Mouse (Mus musculus) forebrain, postnatal 0 days (tissue): ENCODE data around the gene Mroh8. TPM values are rescaled to one million over a fixed set of nuclear protein-coding genes. Genes with fewer than 3 reads are reported as not detected.

Source experiments
- ATAC-seq: fragments of 200-750 bp; cut with Nextera tagmentation; 2 replicates; pipeline ENCODE4 v1.8.0; 2017; ENCODE audit warnings: mild to moderate bottlenecking, moderate library complexity
- DNase-seq: peaks from one replicate; pipeline ENCODE4 v3.0.0-alpha.2; 2015
- H3K27ac ChIP-seq: fragments of 300-500 bp; sonication (generic); 2 replicates; pipeline ENCODE4 v1.5.1; 2014; ENCODE audit warnings: low read depth, mild to moderate bottlenecking, antibody characterized with exemption, low read length, moderate library complexity, mixed read lengths
- H3K27me3 ChIP-seq: fragments of 300-500 bp; sonication (generic); 2 replicates; pipeline ENCODE4 v1.6.1; 2014; ENCODE audit warnings: mild to moderate bottlenecking, low read length, mixed read lengths; ENCODE audit not compliant: insufficient read depth
- H3K36me3 ChIP-seq: fragments of 300-500 bp; sonication (generic); 2 replicates; pipeline ENCODE4 v1.6.1; 2014; ENCODE audit warnings: mild to moderate bottlenecking, moderate library complexity; ENCODE audit not compliant: insufficient read depth
- H3K4me1 ChIP-seq: fragments of 300-500 bp; sonication (generic); 2 replicates; pipeline ENCODE4 v1.6.1; 2014; ENCODE audit warnings: antibody characterized with exemption; ENCODE audit not compliant: insufficient read depth
- H3K4me2 ChIP-seq: fragments of 300-500 bp; sonication (generic); 2 replicates; pipeline ENCODE4 v1.6.1; 2014; ENCODE audit warnings: low read depth, mild to moderate bottlenecking, moderate library complexity
- H3K4me3 ChIP-seq: fragments of 300-500 bp; sonication (generic); 2 replicates; pipeline ENCODE4 v1.5.1; 2014; ENCODE audit warnings: low read depth, low read length, mixed read lengths
- H3K9ac ChIP-seq: fragments of 300-500 bp; sonication (generic); 2 replicates; pipeline ENCODE4 v1.6.1; 2014; ENCODE audit warnings: mild to moderate bottlenecking
- H3K9me3 ChIP-seq: fragments of 300-500 bp; sonication (generic); 2 replicates; pipeline ENCODE4 v1.6.1; 2016; ENCODE audit warnings: low read length
- CTCF ChIP-seq: sonication (generic); IDR thresholded peaks from 2 replicates; pipeline ENCODE4 v1.5.1; 2016; ENCODE audit warnings: antibody characterized with exemption, control low read depth, low read depth
- WGBS: fragments of 180-500 bp; shearing (Covaris S2); extraction: QIAGEN DNeasy Blood & Tissue Kit; methylation state at CpG from one replicate; pipeline ENCODE4 v1.1.7; 2014; 5-methylcytosine and 5-hydroxymethylcytosine counted together
- polyA plus RNA-seq: library from polyadenylated mRNA; unstranded; fragments of >200 nt; fragmentation: Nextera tagmentation; extraction: Ambion mirVana; gene quantifications from 2 replicates; pipeline ENCODE4 v1.2.1, GENCODE M21; 2015
- total RNA-seq: library from RNA; depleted of rRNA; stranded (reverse); fragments of >200 nt; gene quantifications from 2 replicates; pipeline ENCODE4 v1.2.3, GENCODE M21; 2014; rRNA removed

The Mroh8 gene
- total and polyA plus RNA-seq, 2 experiments from 2014 or later, result 0.65 to 1.2 TPM

DNA sequence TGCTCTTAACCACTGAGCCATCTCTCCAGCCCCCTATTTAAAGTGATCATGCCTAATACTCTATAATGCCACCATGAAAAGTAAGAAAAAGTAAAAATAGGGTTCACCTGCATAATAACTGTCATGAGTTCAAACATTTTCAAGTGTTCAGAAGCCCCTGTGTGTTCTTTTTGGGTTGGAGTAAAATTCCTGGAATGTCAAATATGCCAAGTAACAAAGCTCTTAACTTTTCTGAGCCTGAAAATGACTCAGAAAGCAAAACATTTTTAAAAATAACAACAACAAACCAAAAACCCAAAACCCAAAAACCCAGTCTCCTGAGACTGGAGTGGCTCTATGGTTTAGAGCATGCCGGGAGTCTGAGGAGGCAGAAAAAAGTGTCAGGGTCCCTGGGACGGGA is 115.2 kb downstream of the Mroh8 start:
- Histone ChIP-seq H3K4me1 (no peaks in the 10 kb centered on the region), H3K9me3 (no peaks in the 10 kb centered on the region), H3K27ac (no peak overlapping the region), H3K4me3 (no peak overlapping the region), H3K9ac (no peak overlapping the region), H3K4me2 (no peak overlapping the region), H3K36me3 (peaks cover 3% of the 10 kb centered on the region; the same call in 1 of the 2 replicates), H3K27me3 (no peaks in the 10 kb centered on the region)
- no peak for TF ChIP-seq CTCF
- ATAC-seq (no peak), DNase-seq (no peak)
- 86% methylated on average over 2 of the region's 2 CpGs for WGBS

Other genes starting within 250 kb of the Mroh8 start
- gene Soga1, start 200.3 kb downstream of the Mroh8 start, total RNA-seq, result 80.5 and 93.7 TPM in 2 replicates
- gene Soga1, start 200.3 kb downstream of the Mroh8 start, polyA plus RNA-seq, result 3.1 and 3.9 TPM in 2 replicates
- not detected in 2 replicates for gene Tldc2, start 192.5 kb downstream of the Mroh8 start, total RNA-seq
- gene Tldc2, start 192.5 kb downstream of the Mroh8 start, polyA plus RNA-seq, result not detected in 2 replicates
- 11.3 and 18.5 TPM in 2 replicates for gene Samhd1, start 144.3 kb downstream of the Mroh8 start, total RNA-seq
- gene Samhd1, start 144.3 kb downstream of the Mroh8 start, polyA plus RNA-seq, result 6.6 and 8.0 TPM in 2 replicates
- gene Rbl1, start 75.0 kb downstream of the Mroh8 start, total RNA-seq, result 5.9 and 10.4 TPM in 2 replicates
- gene Rbl1, start 75.0 kb downstream of the Mroh8 start, polyA plus RNA-seq, result 3.1 and 4.2 TPM in 2 replicates
- gene Rpn2, start 532 bp downstream of the Mroh8 start, total RNA-seq, result 175 and 198 TPM in 2 replicates
- gene Rpn2, start 532 bp downstream of the Mroh8 start, polyA plus RNA-seq, result 152 and 184 TPM in 2 replicates
- gene Ghrh, start 68.0 kb upstream of the Mroh8 start, total RNA-seq, result 1.5 and 1.7 TPM in 2 replicates
- 0.74 and 2.8 TPM in 2 replicates for gene Ghrh, start 68.0 kb upstream of the Mroh8 start, polyA plus RNA-seq
- 69.9 and 73.6 TPM in 2 replicates for gene Manbal, start 88.0 kb upstream of the Mroh8 start, total RNA-seq
- 139 TPM in 2 replicates for gene Manbal, start 88.0 kb upstream of the Mroh8 start, polyA plus RNA-seq
- gene Src, start 138.9 kb upstream of the Mroh8 start, total RNA-seq, result 96.0 and 124 TPM in 2 replicates
- gene Src, start 138.9 kb upstream of the Mroh8 start, polyA plus RNA-seq, result 22.8 and 29.1 TPM in 2 replicates